In the genomic region with DNA sequence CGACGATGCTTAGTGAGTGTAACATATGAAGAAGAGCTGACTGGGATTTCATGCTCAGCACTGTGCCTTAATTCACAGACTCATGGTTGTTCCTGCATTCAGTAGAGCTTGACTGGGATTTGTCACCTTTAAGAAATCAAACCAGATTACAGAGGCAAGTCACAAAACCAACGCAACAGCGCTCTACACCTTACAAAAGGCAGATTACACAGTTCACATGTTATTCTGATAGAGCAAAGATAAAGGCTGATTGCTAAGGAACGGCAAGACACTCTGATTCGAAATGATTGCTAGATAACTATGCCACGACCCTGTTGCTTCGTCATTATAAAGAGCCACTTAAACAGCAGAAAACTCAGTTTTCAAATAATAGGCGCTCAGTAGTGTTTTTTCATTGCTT, we compare ENCODE assay signal across 10 mouse cellular contexts. TPM values are rescaled to one million over a fixed set of nuclear protein-coding genes. Genes with fewer than 3 reads are reported as not detected.
DNase-seq lines count a peak whose midpoint lies in the region; ATAC-seq lines count a peak whose summit lies in the region.
"Had no signal": no experiment of that assay in that cellular context is flagged by ENCODE, and none has a peak within 500 bp of the region (broad histone marks: within the 10 kb centered on the region; RNA-seq: fewer than 3 reads in every experiment).

No protein-coding gene starts in this region.

- H3K27ac ChIP-seq in hindbrain, embryonic 16.5 days (ENCODE audit: low read depth, low read length): no peak overlapping the region
- H3K27ac ChIP-seq in hindbrain, embryonic 11.5 days (ENCODE audit: low read depth, low read length): no peak overlapping the region
- peak overlapping the region; percentile 47; the same call in 1 of the 2 replicates for H3K27ac ChIP-seq in forebrain, embryonic 16.5 days (ENCODE audit: low read length)
- H3K27ac ChIP-seq in macrophage: peak overlapping the region; percentile 76

- DNase-seq in hindbrain, embryonic 11.5 days (ENCODE audit: low spot score): no peak
- DNase-seq in layer of hippocampus, adult 8-10 months (ENCODE audit: low spot score in 2 of 2): no peak
- DNase-seq: adrenal gland, postnatal 10 days; lung, adult 18-20 months had no signal

- ATAC-seq in hindbrain, embryonic 16.5 days: no peak
- ATAC-seq in hindbrain, embryonic 11.5 days (ENCODE audit: low FRiP score): no peak
- ATAC-seq in megakaryocyte, adult 5-6 weeks (ENCODE audit: poor library complexity, severe bottlenecking): no peak
- no peak for ATAC-seq in forebrain, embryonic 16.5 days

- H3K9ac ChIP-seq in hindbrain, embryonic 16.5 days (ENCODE audit: low read depth, low read length): no peak overlapping the region
- H3K9ac ChIP-seq in hindbrain, embryonic 11.5 days (ENCODE audit: low read depth, low read length): no peak overlapping the region
- H3K9ac ChIP-seq in forebrain, embryonic 16.5 days (replicated peaks; ENCODE audit: low read depth, low read length): peak overlapping the region; percentile 33

- H3K4me1 ChIP-seq in hindbrain, embryonic 16.5 days (ENCODE audit: control insufficient read depth, insufficient read depth, low read depth, low read length): peaks cover 3% of the 10 kb centered on the region; the same call in 1 of the 2 replicates
- no peaks in the 10 kb centered on the region for H3K4me1 ChIP-seq in hindbrain, embryonic 11.5 days (replicated peaks; ENCODE audit: control insufficient read depth, insufficient read depth, low read length)
- peaks cover 40% of the 10 kb centered on the region for H3K4me1 ChIP-seq in megakaryocyte, embryonic 14.5 days
- H3K4me1 ChIP-seq in forebrain, embryonic 16.5 days (replicated peaks; ENCODE audit: control insufficient read depth, insufficient read depth, low read length): peaks cover 8% of the 10 kb centered on the region

- H3K9me3 ChIP-seq in hindbrain, embryonic 16.5 days (ENCODE audit: control insufficient read depth, low read length): no peaks in the 10 kb centered on the region
- H3K9me3 ChIP-seq in hindbrain, embryonic 11.5 days (ENCODE audit: control insufficient read depth, low read length): no peaks in the 10 kb centered on the region
- no peaks in the 10 kb centered on the region for H3K9me3 ChIP-seq in megakaryocyte, embryonic 14.5 days
- no peaks in the 10 kb centered on the region for H3K9me3 ChIP-seq in forebrain, embryonic 16.5 days (ENCODE audit: control insufficient read depth, low read length)

- no peaks in the 10 kb centered on the region for H3K27me3 ChIP-seq in hindbrain, embryonic 16.5 days (replicated peaks; ENCODE audit: control insufficient read depth, insufficient read depth, low read length)
- no peaks in the 10 kb centered on the region for H3K27me3 ChIP-seq in hindbrain, embryonic 11.5 days (ENCODE audit: control insufficient read depth, insufficient read depth, low read length)
- no peaks in the 10 kb centered on the region for H3K27me3 ChIP-seq in megakaryocyte, embryonic 14.5 days (replicated peaks)
- no peaks in the 10 kb centered on the region for H3K27me3 ChIP-seq in forebrain, embryonic 16.5 days (replicated peaks; ENCODE audit: control insufficient read depth, insufficient read depth, low read length)

- no peaks in the 10 kb centered on the region for H3K36me3 ChIP-seq in hindbrain, embryonic 16.5 days (ENCODE audit: control insufficient read depth, insufficient read depth, low read length)
- H3K36me3 ChIP-seq in hindbrain, embryonic 11.5 days (ENCODE audit: control insufficient read depth, insufficient read depth, low read length): no peaks in the 10 kb centered on the region
- no peaks in the 10 kb centered on the region for H3K36me3 ChIP-seq in megakaryocyte, embryonic 14.5 days (replicated peaks; ENCODE audit: low read length)
- H3K36me3 ChIP-seq in forebrain, embryonic 16.5 days (ENCODE audit: control insufficient read depth, insufficient read depth): no peaks in the 10 kb centered on the region
- H3K36me3 ChIP-seq in macrophage (ENCODE audit: inconsistent target): no peaks in the 10 kb centered on the region

- peak overlapping the region; percentile 0; the same call in 1 of the 2 replicates for H3K4me3 ChIP-seq in hindbrain, embryonic 16.5 days (ENCODE audit: low read length)
- no peak overlapping the region for H3K4me3 ChIP-seq in hindbrain, embryonic 11.5 days (ENCODE audit: low read depth, low read length)
- H3K4me3 ChIP-seq in megakaryocyte, embryonic 14.5 days (replicated peaks): peak overlapping the region; percentile 88
- H3K4me3 ChIP-seq in forebrain, embryonic 16.5 days (replicated peaks; ENCODE audit: low read length): peak overlapping the region; percentile 44
- peak overlapping the region; percentile 89; the same call in 1 of the 2 replicates for H3K4me3 ChIP-seq in macrophage (ENCODE audit: inconsistent target)

- H3K4me2 ChIP-seq in hindbrain, embryonic 16.5 days (ENCODE audit: low read length): peak overlapping the region; percentile 28; the same call in 1 of the 2 replicates
- no peak overlapping the region for H3K4me2 ChIP-seq in hindbrain, embryonic 11.5 days (replicated peaks; ENCODE audit: low read depth, low read length)
- peak overlapping the region; percentile 46 for H3K4me2 ChIP-seq in forebrain, embryonic 16.5 days (ENCODE audit: low read length)

- peaks cover 82% of the 10 kb centered on the region for H3K79me2 ChIP-seq in macrophage (ENCODE audit: inconsistent target)

- 58% methylated on average over 9 of the region's 9 CpGs for WGBS in hindbrain, embryonic 16.5 days
- WGBS in hindbrain, embryonic 11.5 days: 70% methylated on average over 9 of the region's 9 CpGs
- WGBS in forebrain, embryonic 16.5 days: 41% methylated on average over 9 of the region's 9 CpGs
- WGBS in macrophage (ENCODE audit: missing documents): 9% methylated on average over 9 of the region's 9 CpGs

RNA-seq across cellular contexts. Expression of gene Mef2c, which starts 24.1 kb away (rescaled TPM):
- 38.9 and 48.4 TPM in 2 replicates for polyA plus RNA-seq in hindbrain, embryonic 16.5 days (2015; fragmentation: Nextera tagmentation; extraction: Ambion mirVana)
- polyA plus RNA-seq in hindbrain, embryonic 11.5 days (2014; fragmentation: Nextera tagmentation; extraction: Ambion mirVana): 18.7 and 22.3 TPM in 2 replicates
- 27.1 and 31.6 TPM in 2 replicates for polyA plus RNA-seq in megakaryocyte, embryonic 14.5 days (2012; ENCODE audit: insufficient read depth, low replicate concordance)
- 52.8 and 57.4 TPM in 2 replicates for total RNA-seq in megakaryocyte, adult 5-6 weeks (2015)
- total RNA-seq in megakaryocyte, adult 5-6 weeks (2017): 86.5 and 89.1 TPM in 2 replicates
- polyA plus RNA-seq in forebrain, embryonic 16.5 days (2015; fragmentation: Nextera tagmentation; extraction: Ambion mirVana): 300 and 367 TPM in 2 replicates
- 100 to 1,000 TPM in 20 of 26 experiments, 10 to 100 TPM in 6; 22.7 to 453 (median 163) TPM for total RNA-seq in macrophage (2018; cell fraction: chromatin; rRNA removed)
- 100 to 1,000 TPM in 11 of 26 experiments, 10 to 100 TPM in 15; 33.3 to 121 (median 59.0) TPM for total RNA-seq in macrophage (2018; cell fraction: cytosol; rRNA removed)
- total RNA-seq in macrophage (2018; cell fraction: nucleus; rRNA removed): 100 to 1,000 TPM in 12 of 26 experiments, 10 to 100 TPM in 14; 33.3 to 308 (median 78.5) TPM
- polyA plus RNA-seq in macrophage (2018): 56.0 to 74.5 TPM (median 74.3 TPM) in 3 replicates
- total RNA-seq in layer of hippocampus, adult 8-10 months (2022): 100 to 1,000 TPM; 136 to 161 (median 142) TPM
- total RNA-seq: MEL had no signal

Comparison
In these comparisons a context has a peak if more than half of its experiments do, and no peak if none do; other contexts are left out.
1. H3K27ac ChIP-seq: peak in forebrain, embryonic 16.5 days (single experiment) and macrophage (single experiment); none in hindbrain, embryonic 16.5 days (single experiment) and hindbrain, embryonic 11.5 days (single experiment).